Mouse (Mus musculus) gastrocnemius, adult 18-20 months (tissue): ENCODE measurements around the gene Rai14. TPM values are rescaled to one million over a fixed set of nuclear protein-coding genes. Genes with fewer than 3 reads are reported as not detected.
"Not testable (repeated sequence)": the region's sequence is repeated elsewhere in the genome, so short reads cannot be mapped to it uniquely, and the experiment has no call there.

Experiments
- DNase-seq: peaks from one replicate; pipeline ENCODE4 v3.0.0; 2021; ENCODE audit warnings: low spot score
- total RNA-seq, 2 experiments: library from RNA; stranded (reverse); gene quantifications; 2 replicates each; pipeline ENCODE4 v1.2.3; 2021

Rai14 gene
- total RNA-seq, 2 experiments from 2014 or later, result 5.5 to 7.0 TPM

DNA sequence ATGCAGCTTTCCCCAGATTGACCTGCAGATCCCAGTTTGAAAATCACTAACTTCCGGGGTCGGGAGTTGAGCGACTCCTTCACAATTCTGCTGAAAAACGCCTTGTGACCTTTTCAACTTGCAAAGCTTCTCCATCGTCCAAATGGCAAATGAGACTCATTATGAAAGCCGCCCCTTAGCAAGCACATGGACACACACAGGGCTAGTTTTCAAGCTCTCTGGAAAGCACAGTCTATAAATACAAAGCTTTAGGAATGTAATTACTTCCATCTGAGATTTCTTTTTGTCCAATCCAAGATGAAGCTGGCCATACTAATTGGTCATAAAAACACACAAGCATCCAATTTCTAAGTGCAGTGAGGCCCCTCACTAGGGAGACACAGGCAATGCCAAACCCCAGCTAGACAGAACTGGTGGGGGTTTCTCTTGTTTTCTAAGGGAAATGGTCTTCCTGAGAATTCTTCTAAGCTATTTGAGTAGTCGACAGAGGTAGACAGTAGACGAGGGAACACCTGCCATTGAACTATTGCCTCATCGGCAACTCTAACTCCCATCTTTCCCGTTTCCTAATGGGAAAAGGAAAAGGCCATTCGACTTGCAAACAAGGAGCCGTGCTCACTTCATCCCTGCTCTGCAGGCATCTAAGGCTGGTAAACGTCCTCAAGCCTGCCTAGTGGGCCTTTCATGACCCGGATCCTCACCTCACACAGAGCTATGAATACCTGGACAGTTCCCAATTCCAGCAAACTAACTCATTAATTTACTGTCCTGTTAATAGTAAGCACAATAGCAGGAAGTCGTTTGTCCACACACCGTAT is 173.9 kb downstream of the Rai14 start:
- DNase-seq, result no peak

DNA sequence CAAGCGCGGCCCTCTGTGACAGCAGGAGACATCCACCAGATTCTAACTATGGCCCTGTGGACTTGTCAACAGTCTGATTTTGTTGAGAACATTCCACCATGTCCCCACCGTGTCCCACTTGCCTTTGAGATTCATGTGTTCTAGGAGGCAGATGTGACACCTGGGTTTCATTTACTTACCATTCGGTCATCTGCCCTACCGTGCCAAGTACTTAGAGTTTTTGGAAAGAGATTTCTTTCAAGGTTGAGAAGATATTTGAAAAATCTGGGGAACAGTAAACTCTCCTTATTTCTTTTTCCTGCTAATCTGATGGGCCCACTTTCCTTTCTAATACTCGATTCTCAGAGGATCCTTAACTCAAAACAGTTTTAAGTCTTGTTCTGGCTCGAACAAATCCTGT is 178.5 kb downstream of the Rai14 start:
- no peak for DNase-seq

DNA sequence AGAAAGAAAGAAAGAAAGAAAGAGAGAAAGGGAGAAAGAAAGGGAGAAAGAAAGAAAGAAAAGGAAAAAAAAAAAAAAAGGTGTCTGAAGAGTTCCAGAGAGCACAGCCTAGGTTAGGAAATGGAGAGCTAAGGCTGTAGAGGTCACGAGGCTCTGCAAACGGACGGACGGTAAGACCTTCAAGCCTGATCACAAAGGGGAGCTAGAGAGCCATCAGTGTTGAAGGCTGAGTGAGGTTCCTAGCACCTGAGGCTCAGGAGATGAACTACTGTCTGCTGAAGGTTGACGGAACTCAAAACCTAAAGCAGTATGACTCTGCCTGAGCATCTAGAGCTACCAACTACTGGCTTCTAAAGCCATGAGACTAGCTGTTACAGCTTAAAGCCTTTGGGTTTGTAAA is 179.8 kb downstream of the Rai14 start:
- DNase-seq, result no peak

DNA sequence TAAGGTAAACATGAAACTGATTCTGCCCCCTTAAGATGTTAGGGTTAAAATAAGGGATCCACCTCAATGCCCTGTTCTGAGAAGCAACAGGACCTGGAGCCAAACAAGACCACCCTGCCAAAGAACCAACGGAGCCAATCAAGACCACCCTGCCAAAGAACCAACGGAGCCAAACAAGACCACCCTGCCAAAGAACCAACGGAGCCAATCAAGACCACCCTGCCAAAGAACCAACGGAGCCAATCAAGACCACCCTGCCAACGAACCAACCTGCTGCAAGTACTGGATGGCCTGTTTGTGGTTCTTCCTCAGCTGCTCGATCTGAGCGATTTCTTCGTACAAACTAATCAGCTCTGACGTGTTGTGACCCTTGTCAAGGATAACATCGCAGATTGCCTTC is 181.1 kb downstream of the Rai14 start:
- not testable (repeated sequence) for DNase-seq

DNA sequence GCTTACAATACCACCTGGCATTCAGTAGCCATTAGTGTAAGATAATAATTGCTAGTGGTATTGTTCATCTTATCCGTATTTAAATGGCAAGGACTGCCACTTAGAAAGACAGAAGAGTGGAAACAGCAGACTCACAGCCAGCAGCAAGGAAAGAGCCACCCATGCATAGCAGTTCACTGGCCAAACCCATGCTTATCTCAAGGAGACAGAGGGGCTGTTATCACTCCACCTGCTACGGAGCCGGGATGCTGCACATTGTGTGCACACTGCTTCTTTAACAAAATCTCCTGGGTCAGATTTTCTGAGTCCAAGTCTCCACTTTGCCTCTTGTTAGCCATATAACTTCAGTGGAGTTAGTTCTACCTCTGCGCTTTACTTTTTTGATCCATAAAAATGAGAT is 183.1 kb downstream of the Rai14 start:
- DNase-seq, result no peak

DNA sequence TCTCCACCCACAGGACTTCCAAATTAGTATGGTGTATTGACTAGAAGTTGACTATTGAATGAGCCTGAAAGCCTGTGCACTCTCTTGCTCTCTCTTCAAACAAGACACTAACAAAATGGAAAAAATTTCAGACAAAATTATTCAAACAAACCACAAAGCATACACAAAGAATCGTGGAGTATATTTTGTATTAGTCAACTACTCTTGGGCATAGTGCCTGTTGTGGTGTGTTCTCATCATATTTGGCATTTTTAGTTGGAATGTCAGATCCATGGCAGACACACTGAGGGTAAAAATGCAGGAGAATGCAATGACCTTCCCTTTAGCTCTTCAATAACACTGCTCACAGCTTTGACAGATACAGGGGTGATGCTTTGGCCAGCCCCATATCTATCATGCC is 188.5 kb downstream of the Rai14 start:
- no peak for DNase-seq

Other genes with a start within 250 kb of the Rai14 start
- gene Dnajc21, start 244.1 kb downstream of the Rai14 start, total RNA-seq, result 10 to 100 TPM; 70.1 to 79.0 TPM
- gene Brix1, start 228.7 kb downstream of the Rai14 start, total RNA-seq, result 10 to 100 TPM; 16.7 to 18.0 TPM
- 1 to 10 TPM; 3.9 to 5.2 TPM for gene Rad1, start 228.6 kb downstream of the Rai14 start, total RNA-seq
- gene Ttc23l, start 156.0 kb downstream of the Rai14 start, total RNA-seq, result not detected
- gene C1qtnf3, start 237.7 kb upstream of the Rai14 start, total RNA-seq, result under 1 TPM; 0.71 to 0.74 TPM